Mouse (Mus musculus): ENCODE data around the gene Hadh.

DNA sequence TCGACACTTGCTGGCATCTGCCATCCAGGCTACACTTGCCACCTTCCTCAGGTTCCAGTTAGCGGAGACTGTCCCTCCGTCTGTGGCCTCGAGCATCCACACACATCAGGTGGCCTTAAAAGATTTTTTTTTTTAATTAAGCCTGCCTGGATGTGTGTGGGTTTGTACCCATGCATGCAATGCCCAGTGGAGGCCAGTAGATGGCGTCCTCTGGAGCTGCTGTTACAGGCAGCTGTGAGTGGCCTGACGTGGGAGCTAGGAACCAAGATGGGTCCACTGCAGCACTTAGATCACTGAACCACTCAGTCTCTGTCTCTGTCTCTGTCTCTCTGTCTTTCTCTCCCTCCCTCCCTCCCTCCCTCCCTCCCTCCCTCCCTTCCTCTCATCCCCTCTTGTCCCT lies 43.8 kb downstream of the Hadh start:
- TF ChIP-seq CTCF (IDR thresholded peaks at IDR 0.05; ENCODE audit: borderline replicate concordance, extremely low read depth, insufficient read depth, insufficient read length) (peak; percentile 54), POLR2A (IDR thresholded peaks at IDR 0.05; ENCODE audit: borderline replicate concordance, extremely low read depth, insufficient read depth, insufficient read length, poor library complexity, severe bottlenecking) (no peak)
